Mouse (Mus musculus) midbrain, embryonic 13.5 days (tissue): ENCODE measurements around the gene Med23. TPM values are rescaled to one million over a fixed set of nuclear protein-coding genes. Genes with fewer than 3 reads are reported as not detected.

Experiments used
- ATAC-seq: fragments of 200-750 bp; cut with Nextera tagmentation; 2 replicates; pipeline ENCODE4 v1.8.0; 2017; ENCODE audit warnings: mild to moderate bottlenecking, moderate TSS enrichment, moderate library complexity
- H3K27ac ChIP-seq: fragments of 300-500 bp; sonication (generic); 2 replicates; pipeline ENCODE4 v1.5.1; 2015; ENCODE audit warnings: inconsistent platforms, mild to moderate bottlenecking, moderate library complexity
- H3K27me3 ChIP-seq: fragments of 300-500 bp; sonication (generic); 2 replicates; pipeline ENCODE4 v1.6.1; 2015; ENCODE audit warnings: mild to moderate bottlenecking, inconsistent platforms
- H3K36me3 ChIP-seq: fragments of 300-500 bp; sonication (generic); 2 replicates; pipeline ENCODE4 v1.6.1; 2015; ENCODE audit warnings: mild to moderate bottlenecking, inconsistent platforms
- H3K4me1 ChIP-seq: fragments of 300-500 bp; sonication (generic); replicated peaks from 2 replicates; pipeline ENCODE4 v1.6.1; 2015; ENCODE audit warnings: inconsistent platforms
- H3K4me2 ChIP-seq: fragments of 300-500 bp; sonication (generic); replicated peaks from 2 replicates; pipeline ENCODE4 v1.6.1; 2015; ENCODE audit warnings: moderate library complexity, mild to moderate bottlenecking, inconsistent platforms
- H3K4me3 ChIP-seq: fragments of 300-500 bp; sonication (generic); replicated peaks from 2 replicates; pipeline ENCODE4 v1.5.1; 2015; ENCODE audit warnings: mild to moderate bottlenecking, inconsistent platforms
- H3K9ac ChIP-seq: fragments of 300-500 bp; sonication (generic); replicated peaks from 2 replicates; pipeline ENCODE4 v1.6.1; 2015; ENCODE audit warnings: mild to moderate bottlenecking, inconsistent platforms
- H3K9me3 ChIP-seq: fragments of 300-500 bp; sonication (generic); 2 replicates; pipeline ENCODE4 v1.6.1; 2016; ENCODE audit warnings: mild to moderate bottlenecking, inconsistent platforms
- WGBS: fragments of 180-500 bp; shearing (Covaris S2); methylation state at CpG from one replicate; pipeline ENCODE4 v1.1.7; 2015; 5-methylcytosine and 5-hydroxymethylcytosine counted together
- polyA plus RNA-seq: library from polyadenylated mRNA; unstranded; fragments of >200 nt; fragmentation: Nextera tagmentation; extraction: Ambion mirVana; gene quantifications from 2 replicates; pipeline ENCODE4 v1.2.1, GENCODE M21; 2015

Med23 gene
- polyA plus RNA-seq, 1 experiment from 2014 or later: 30.5 TPM

GRCm38 (mm10) chr10:24895927-24896326 lies 26.1 kb downstream of the Med23 start:
- ATAC-seq: no peak
- no peak overlapping the region for H3K9ac ChIP-seq

GRCm38 (mm10) chr10:24905627-24906026 lies 35.8 kb downstream of the Med23 start:
- WGBS: 96% methylated on average over 10 of the region's 10 CpGs
- Histone ChIP-seq H3K4me2 (no peak overlapping the region), H3K27ac (no peak overlapping the region), H3K4me1 (no peaks in the 10 kb centered on the region), H3K9me3 (no peaks in the 10 kb centered on the region), H3K4me3 (no peak overlapping the region), H3K36me3 (peaks cover 96% of the 10 kb centered on the region), H3K9ac (no peak overlapping the region), H3K27me3 (no peaks in the 10 kb centered on the region)
- ATAC-seq: no peak

More at GRCm38 (mm10) chr10:24895927-24896326, 26.1 kb downstream of the Med23 start:
- no peaks in the 10 kb centered on the region for H3K9me3 ChIP-seq
- no peaks in the 10 kb centered on the region for H3K4me1 ChIP-seq
- 91% methylated on average over 8 of the region's 8 CpGs for WGBS
- H3K27me3 ChIP-seq: no peaks in the 10 kb centered on the region
- peaks cover 89% of the 10 kb centered on the region for H3K36me3 ChIP-seq
- no peak overlapping the region for H3K27ac ChIP-seq
- no peak overlapping the region for H3K4me3 ChIP-seq
- H3K4me2 ChIP-seq: no peak overlapping the region

GRCm38 (mm10) chr10:24911199-24911598 lies 41.4 kb downstream of the Med23 start:
- Histone ChIP-seq H3K9ac (no peak overlapping the region), H3K36me3 (peaks cover 91% of the 10 kb centered on the region), H3K9me3 (no peaks in the 10 kb centered on the region), H3K27me3 (no peaks in the 10 kb centered on the region), H3K4me3 (no peak overlapping the region), H3K4me1 (no peaks in the 10 kb centered on the region), H3K27ac (no peak overlapping the region), H3K4me2 (no peak overlapping the region)
- no peak for ATAC-seq
- WGBS: 94% methylated on average over 8 of the region's 8 CpGs

- H3K36me3 ChIP-seq: peaks cover 82% of the 10 kb centered on the region
Measured at GRCm38 (mm10) chr10:24912576-24912975, 42.8 kb downstream of the Med23 start.

GRCm38 (mm10) chr10:24915486-24915885 lies 45.7 kb downstream of the Med23 start:
- Histone ChIP-seq H3K4me2 (no peak overlapping the region), H3K36me3 (peaks cover 64% of the 10 kb centered on the region), H3K27ac (no peak overlapping the region), H3K4me1 (no peaks in the 10 kb centered on the region), H3K4me3 (no peak overlapping the region), H3K27me3 (no peaks in the 10 kb centered on the region), H3K9me3 (no peaks in the 10 kb centered on the region), H3K9ac (no peak overlapping the region)
- WGBS: 91% methylated on average over 6 of the region's 6 CpGs
- no peak for ATAC-seq

More at GRCm38 (mm10) chr10:24912576-24912975, 42.8 kb downstream of the Med23 start:
- Histone ChIP-seq H3K4me3 (no peak overlapping the region), H3K9ac (no peak overlapping the region), H3K9me3 (no peaks in the 10 kb centered on the region), H3K27ac (no peak overlapping the region), H3K27me3 (no peaks in the 10 kb centered on the region), H3K4me2 (no peak overlapping the region), H3K4me1 (no peaks in the 10 kb centered on the region)
- 96% methylated on average over 14 of the region's 14 CpGs for WGBS
- no peak for ATAC-seq

- H3K4me1 ChIP-seq: 0 out of 2 replicates have a peak, but pooled peaks cover 3% of the 10 kb centered on the region
Measured at GRCm38 (mm10) chr10:24922977-24923376, 53.2 kb downstream of the Med23 start.

GRCm38 (mm10) chr10:24924296-24924695 lies 54.5 kb downstream of the Med23 start:
- Histone ChIP-seq H3K4me1 (0 out of 2 replicates have a peak, but pooled peaks cover 3% of the 10 kb centered on the region), H3K9me3 (no peaks in the 10 kb centered on the region), H3K4me3 (no peak overlapping the region), H3K27ac (no peak overlapping the region), H3K27me3 (no peaks in the 10 kb centered on the region), H3K36me3 (no peaks in the 10 kb centered on the region), H3K4me2 (no peak overlapping the region), H3K9ac (no peak overlapping the region)
- 72% methylated on average over 3 of the region's 3 CpGs for WGBS
- ATAC-seq: no peak

More at GRCm38 (mm10) chr10:24922977-24923376, 53.2 kb downstream of the Med23 start:
- no peak overlapping the region for H3K4me3 ChIP-seq
- no peaks in the 10 kb centered on the region for H3K27me3 ChIP-seq
- peaks cover 7% of the 10 kb centered on the region for H3K36me3 ChIP-seq
- no peaks in the 10 kb centered on the region for H3K9me3 ChIP-seq
- ATAC-seq: no peak
- H3K27ac ChIP-seq: no peak overlapping the region
- no peak overlapping the region for H3K9ac ChIP-seq
- H3K4me2 ChIP-seq: no peak overlapping the region
- WGBS: 89% methylated on average over 4 of the region's 4 CpGs

GRCm38 (mm10) chr10:24926380-24926779 lies 56.6 kb downstream of the Med23 start:
- ATAC-seq: peak; percentile 55; the same call in 1 of the 2 replicates
- H3K9ac ChIP-seq: no peak overlapping the region
- H3K4me1 ChIP-seq: 0 out of 2 replicates have a peak, but pooled peaks cover 3% of the 10 kb centered on the region
- no peaks in the 10 kb centered on the region for H3K27me3 ChIP-seq
- no peaks in the 10 kb centered on the region for H3K9me3 ChIP-seq
- no peak overlapping the region for H3K4me3 ChIP-seq
- no peak overlapping the region for H3K4me2 ChIP-seq
- H3K27ac ChIP-seq: no peak overlapping the region
- 55% methylated on average over 10 of the region's 10 CpGs for WGBS
- no peaks in the 10 kb centered on the region for H3K36me3 ChIP-seq

GRCm38 (mm10) chr10:24926962-24927720 lies 57.4 kb downstream of the Med23 start, which contains the start of gene Arg1:
Gene Arg1 (minus strand): TSS chr10:24927484.
- H3K4me2 ChIP-seq: no peak within 1 kb of the TSS
- 0 out of 2 replicates have a peak, but pooled peaks cover 3% of the 10 kb centered on the region for H3K4me1 ChIP-seq
- no peak for ATAC-seq
- H3K36me3 ChIP-seq: no peaks in the 10 kb centered on the region
- no peak within 1 kb of the TSS for H3K27ac ChIP-seq
- 75% methylated on average over 14 of the region's 14 CpGs for WGBS
- H3K9me3 ChIP-seq: no peaks in the 10 kb centered on the region
- H3K9ac ChIP-seq: no peak within 1 kb of the TSS
- no peak within 1 kb of the TSS for H3K4me3 ChIP-seq
- H3K27me3 ChIP-seq: no peaks in the 10 kb centered on the region

- Histone ChIP-seq H3K4me3 (no peak overlapping the region), H3K4me2 (no peak overlapping the region), H3K9ac (no peak overlapping the region), H3K9me3 (no peaks in the 10 kb centered on the region), H3K36me3 (no peaks in the 10 kb centered on the region), H3K27ac (no peak overlapping the region), H3K4me1 (0 out of 2 replicates have a peak, but pooled peaks cover 3% of the 10 kb centered on the region), H3K27me3 (no peaks in the 10 kb centered on the region)
- 63% methylated on average over 12 of the region's 12 CpGs for WGBS
- no peak for ATAC-seq
Measured at GRCm38 (mm10) chr10:24928072-24928471, 58.3 kb downstream of the Med23 start.

- Histone ChIP-seq H3K36me3 (no peaks in the 10 kb centered on the region), H3K27me3 (no peaks in the 10 kb centered on the region), H3K4me2 (no peak overlapping the region), H3K4me1 (0 out of 2 replicates have a peak, but pooled peaks cover 3% of the 10 kb centered on the region), H3K9ac (no peak overlapping the region), H3K27ac (no peak overlapping the region), H3K9me3 (no peaks in the 10 kb centered on the region), H3K4me3 (no peak overlapping the region)
- 90% methylated on average over 6 of the region's 6 CpGs for WGBS
- no peak for ATAC-seq
Measured at GRCm38 (mm10) chr10:24930143-24930542, 60.4 kb downstream of the Med23 start.

GRCm38 (mm10) chr10:24947871-24948270 lies 78.1 kb downstream of the Med23 start:
- H3K27ac ChIP-seq: no peak overlapping the region
- no peaks in the 10 kb centered on the region for H3K36me3 ChIP-seq
- 86% methylated on average over 3 of the region's 3 CpGs for WGBS
- H3K9me3 ChIP-seq: no peaks in the 10 kb centered on the region
- no peak for ATAC-seq
- H3K27me3 ChIP-seq: no peaks in the 10 kb centered on the region
- no peaks in the 10 kb centered on the region for H3K4me1 ChIP-seq
- no peak overlapping the region for H3K9ac ChIP-seq
- H3K4me3 ChIP-seq: no peak overlapping the region
- no peak overlapping the region for H3K4me2 ChIP-seq
